Mouse (Mus musculus) ES-E14 (cell line): ENCODE measurements around the gene Tmem8.

Experiments used
- CHD2 ChIP-seq: IDR thresholded peaks from 2 replicates; pipeline ENCODE4 v1.6.1; 2014; ENCODE audit warnings: mild to moderate bottlenecking, low read depth, low read length, inconsistent platforms
- HCFC1 ChIP-seq: IDR thresholded peaks from 2 replicates; pipeline ENCODE4 v1.6.1; 2012; ENCODE audit warnings: low read length, inconsistent platforms, borderline replicate concordance; ENCODE audit not compliant: insufficient read depth
- ZC3H11A ChIP-seq: IDR thresholded peaks from 2 replicates; pipeline ENCODE4 v1.6.1; 2012; ENCODE audit warnings: low read depth, mild to moderate bottlenecking, inconsistent platforms, low read length, borderline replicate concordance
- ZNF384 ChIP-seq: IDR thresholded peaks from 2 replicates; pipeline ENCODE4 v1.6.1; 2012; ENCODE audit warnings: low read depth, low read length, inconsistent platforms

- no peak for TF ChIP-seq ZC3H11A
- peak; percentile 71; the same call in 1 of the 2 replicates for TF ChIP-seq ZNF384
- TF ChIP-seq HCFC1 = peak; percentile 73; the same call in 1 of the 2 replicates
- peak; percentile 88; the same call in 1 of the 2 replicates for TF ChIP-seq CHD2
Observed at GRCm38 (mm10) chr17:26123267-26123684, 10.2 kb downstream of the Tmem8 start, which contains the start of gene Mrpl28.
